31 mouse cellular contexts compared by ENCODE assay signal in genomic region chr6:115940603-115941002, GRCm38 (mm10). TPM values are rescaled to one million over a fixed set of nuclear protein-coding genes. Genes with fewer than 3 reads are reported as not detected.
DNase-seq lines count a peak whose midpoint lies in the region; ATAC-seq and TF ChIP-seq lines count a peak whose summit lies in the region.
"Had no signal": no experiment of that assay in that cellular context is flagged by ENCODE, and none has a peak within 500 bp of the region (broad histone marks: within the 10 kb centered on the region; RNA-seq: fewer than 3 reads in every experiment).

No protein-coding gene starts in this region.

- no peak for TF ChIP-seq CTCF in kidney, postnatal 0 days (IDR thresholded peaks at IDR 0.05; ENCODE audit: low read depth)
- no peak for TF ChIP-seq CTCF in intestine, postnatal 0 days (IDR thresholded peaks at IDR 0.05; ENCODE audit: low read depth)
- TF ChIP-seq CTCF in lung, adult 2 months (IDR thresholded peaks at IDR 0.05; ENCODE audit: insufficient read depth, low read length), result no peak

- TF ChIP-seq POLR2A in lung, adult 2 months (IDR thresholded peaks at IDR 0.05; ENCODE audit: borderline replicate concordance, extremely low read depth, low read depth, low read length), result no peak

- no peak for DNase-seq in kidney, postnatal 0 days (ENCODE audit: low spot score)
- DNase-seq in liver, result no peak
- DNase-seq in lung, adult 2 months, result no peak
- DNase-seq in cerebellum, postnatal 10 days, result no peak
- DNase-seq: adrenal gland, postnatal 14 days; cerebellum, adult 11 months; cerebellum, adult 9-10 months; gastrocnemius, postnatal 25 days; heart, adult 18-20 months; heart, postnatal 4 days; lung, postnatal 36 days; right cerebral cortex, adult 18-20 months; spleen, adult 18-20 months had no signal

- H3K4me3 ChIP-seq in kidney, postnatal 0 days (replicated peaks; ENCODE audit: low read depth, low read length), result no peak overlapping the region
- H3K4me3 ChIP-seq in kidney, embryonic 14.5 days (ENCODE audit: low read length), result no peak overlapping the region
- H3K4me3 ChIP-seq in liver, embryonic 16.5 days (ENCODE audit: low read depth, low read length), result no peak overlapping the region
- H3K4me3 ChIP-seq in intestine, postnatal 0 days (ENCODE audit: low read depth, low read length), result no peak overlapping the region
- H3K4me3 ChIP-seq in lung, adult 2 months (replicated peaks; ENCODE audit: extremely low read depth, low read depth, low read length), result no peak overlapping the region
- H3K4me3 ChIP-seq: embryonic facial prominence, embryonic 13.5 days; forebrain, embryonic 10.5 days; forebrain, embryonic 15.5 days; hindbrain, embryonic 13.5 days; liver, embryonic 13.5 days; myocyte; neural tube, embryonic 12.5 days had no signal

- no peak overlapping the region for H3K4me2 ChIP-seq in kidney, postnatal 0 days (ENCODE audit: low read length)
- H3K4me2 ChIP-seq in kidney, embryonic 14.5 days (replicated peaks; ENCODE audit: low read depth, low read length), result no peak overlapping the region
- no peak overlapping the region for H3K4me2 ChIP-seq in liver, embryonic 16.5 days (ENCODE audit: low read depth, low read length)
- H3K4me2 ChIP-seq in intestine, postnatal 0 days (replicated peaks; ENCODE audit: low read depth), result no peak overlapping the region
- H3K4me2 ChIP-seq: embryonic facial prominence, embryonic 13.5 days; forebrain, embryonic 15.5 days; heart, embryonic 11.5 days; hindbrain, embryonic 13.5 days; liver, embryonic 13.5 days; midbrain, embryonic 11.5 days; neural tube, embryonic 12.5 days had no signal

- no peaks in the 10 kb centered on the region for H3K9me3 ChIP-seq in kidney, postnatal 0 days (replicated peaks; ENCODE audit: low read length)
- no peaks in the 10 kb centered on the region for H3K9me3 ChIP-seq in kidney, embryonic 14.5 days (ENCODE audit: control insufficient read depth, low read length)
- no peaks in the 10 kb centered on the region for H3K9me3 ChIP-seq in liver, embryonic 16.5 days (replicated peaks; ENCODE audit: control insufficient read depth, low read length)
- H3K9me3 ChIP-seq in intestine, postnatal 0 days (ENCODE audit: control insufficient read depth), result no peaks in the 10 kb centered on the region
- H3K9me3 ChIP-seq: embryonic facial prominence, embryonic 13.5 days; forebrain, embryonic 10.5 days; forebrain, embryonic 15.5 days; liver, embryonic 13.5 days had no signal

- H3K4me1 ChIP-seq in kidney, postnatal 0 days (replicated peaks; ENCODE audit: insufficient read depth, low read length), result no peaks in the 10 kb centered on the region
- H3K4me1 ChIP-seq in kidney, embryonic 14.5 days (ENCODE audit: control insufficient read depth, insufficient read depth, low read length), result peaks cover 7% of the 10 kb centered on the region; the same call in 1 of the 2 replicates
- peaks cover 5% of the 10 kb centered on the region; the same call in 1 of the 2 replicates for H3K4me1 ChIP-seq in liver, embryonic 16.5 days (ENCODE audit: control insufficient read depth, low read depth, low read length)
- H3K4me1 ChIP-seq in intestine, postnatal 0 days (replicated peaks; ENCODE audit: control insufficient read depth, insufficient read depth, low read length), result no peaks in the 10 kb centered on the region
- no peaks in the 10 kb centered on the region; the same call in 1 of the 2 replicates for H3K4me1 ChIP-seq in lung, adult 2 months (ENCODE audit: control insufficient read depth, insufficient read depth, low read length)
- H3K4me1 ChIP-seq: neural tube, embryonic 12.5 days had no signal

- no peaks in the 10 kb centered on the region for H3K27me3 ChIP-seq in kidney, postnatal 0 days (ENCODE audit: insufficient read depth, low read length)
- H3K27me3 ChIP-seq in kidney, embryonic 14.5 days (ENCODE audit: control insufficient read depth, insufficient read depth, low read length), result no peaks in the 10 kb centered on the region
- no peaks in the 10 kb centered on the region for H3K27me3 ChIP-seq in liver, embryonic 16.5 days (ENCODE audit: control insufficient read depth, insufficient read depth, low read depth, low read length)
- no peaks in the 10 kb centered on the region for H3K27me3 ChIP-seq in intestine, postnatal 0 days (replicated peaks; ENCODE audit: control insufficient read depth, insufficient read depth, low read length)
- H3K27me3 ChIP-seq: embryonic facial prominence, embryonic 13.5 days; forebrain, embryonic 15.5 days; hindbrain, embryonic 13.5 days; liver, embryonic 13.5 days; neural tube, embryonic 12.5 days; Patski had no signal

- no peak overlapping the region for H3K9ac ChIP-seq in kidney, postnatal 0 days (ENCODE audit: low read depth, low read length)
- H3K9ac ChIP-seq in kidney, embryonic 14.5 days (ENCODE audit: low read depth, low read length), result no peak overlapping the region
- H3K9ac ChIP-seq in liver, embryonic 16.5 days (ENCODE audit: low read depth, low read length), result no peak overlapping the region
- no peak overlapping the region for H3K9ac ChIP-seq in intestine, postnatal 0 days (ENCODE audit: low read depth, low read length)
- H3K9ac ChIP-seq: forebrain, embryonic 15.5 days; hindbrain, embryonic 13.5 days; liver, embryonic 13.5 days; neural tube, embryonic 12.5 days had no signal

- ATAC-seq in kidney, postnatal 0 days (replicated peaks; ENCODE audit: low FRiP score, low read depth), result peak; percentile 84
- ATAC-seq in kidney, embryonic 14.5 days (ENCODE audit: low FRiP score, low TSS enrichment), result no peak
- ATAC-seq in liver, embryonic 16.5 days (ENCODE audit: low read depth), result peak; percentile 68
- peak; percentile 66; the same call in 1 of the 2 replicates for ATAC-seq in intestine, postnatal 0 days
- ATAC-seq: forebrain, embryonic 15.5 days; Patski had no signal

- no peaks in the 10 kb centered on the region for H3K36me3 ChIP-seq in kidney, postnatal 0 days (ENCODE audit: insufficient read depth, low read length)
- H3K36me3 ChIP-seq in kidney, embryonic 14.5 days (ENCODE audit: control insufficient read depth, insufficient read depth, low read length), result no peaks in the 10 kb centered on the region
- no peaks in the 10 kb centered on the region for H3K36me3 ChIP-seq in liver, embryonic 16.5 days (ENCODE audit: control insufficient read depth, insufficient read depth)
- H3K36me3 ChIP-seq in intestine, postnatal 0 days (ENCODE audit: control insufficient read depth, insufficient read depth), result no peaks in the 10 kb centered on the region
- H3K36me3 ChIP-seq: embryonic facial prominence, embryonic 13.5 days; forebrain, embryonic 10.5 days; forebrain, embryonic 15.5 days; liver, embryonic 13.5 days; neural tube, embryonic 12.5 days had no signal

- 63% methylated on average over 1 of the region's 1 CpGs for WGBS in kidney, postnatal 0 days
- 69% methylated on average over 1 of the region's 1 CpGs for WGBS in kidney, embryonic 14.5 days
- 64% methylated on average over 1 of the region's 1 CpGs for WGBS in liver, embryonic 16.5 days (ENCODE audit: insufficient replicate concordance)
- 19% methylated on average over 1 of the region's 1 CpGs for WGBS in intestine, postnatal 0 days
- 28% methylated on average over 1 of the region's 1 CpGs for WGBS in lung, adult 2 months

- no peak overlapping the region for H3K27ac ChIP-seq in kidney, postnatal 0 days
- no peak overlapping the region for H3K27ac ChIP-seq in kidney, embryonic 14.5 days (ENCODE audit: low read depth, low read length)
- no peak overlapping the region for H3K27ac ChIP-seq in liver, embryonic 16.5 days (ENCODE audit: low read length)
- no peak overlapping the region for H3K27ac ChIP-seq in intestine, postnatal 0 days (ENCODE audit: low read depth, low read length)
- H3K27ac ChIP-seq: embryonic facial prominence, embryonic 13.5 days; forebrain, embryonic 15.5 days; hindbrain, embryonic 13.5 days; liver, embryonic 13.5 days; neural tube, embryonic 12.5 days had no signal

RNA-seq across cellular contexts. Expression of gene H1foo, which starts 4.1 kb away (rescaled TPM):
- polyA plus RNA-seq in kidney, postnatal 0 days (2015; fragmentation: Nextera tagmentation; extraction: Ambion mirVana), result not detected in 2 replicates
- not detected in 2 replicates for polyA plus RNA-seq in kidney, embryonic 14.5 days (2014; fragmentation: Nextera tagmentation; extraction: Ambion mirVana)
- not detected in 2 replicates for polyA plus RNA-seq in liver, embryonic 16.5 days (2015; fragmentation: Nextera tagmentation; extraction: Ambion mirVana)
- not detected in 2 replicates for polyA plus RNA-seq in intestine, postnatal 0 days (2015; fragmentation: Nextera tagmentation; extraction: Ambion mirVana)
- not detected in 2 replicates for polyA plus RNA-seq in lung, adult 2 months (2012; rRNA removed)
- polyA plus RNA-seq: embryonic facial prominence, embryonic 13.5 days; forebrain, embryonic 10.5 days; forebrain, embryonic 15.5 days; frontal cortex, adult 2 months; heart, embryonic 11.5 days; heart, embryonic 16.5 days; hindbrain, embryonic 13.5 days; limb, embryonic 11.5 days; liver, embryonic 13.5 days; lung, embryonic 16.5 days; midbrain, embryonic 11.5 days; midbrain, postnatal 0 days; myocyte; neural tube, embryonic 12.5 days; Patski had no signal

RNA-seq across cellular contexts. Expression of gene Rho, which starts 9.1 kb away (rescaled TPM):
- polyA plus RNA-seq in kidney, postnatal 0 days (2015; fragmentation: Nextera tagmentation; extraction: Ambion mirVana), result not detected in 2 replicates
- polyA plus RNA-seq in kidney, embryonic 14.5 days (2014; fragmentation: Nextera tagmentation; extraction: Ambion mirVana), result 0.06 TPM in 1 of 2 replicates, not detected in the other
- polyA plus RNA-seq in liver, embryonic 16.5 days (2015; fragmentation: Nextera tagmentation; extraction: Ambion mirVana), result not detected in 2 replicates
- 0.16 TPM in 1 of 2 replicates, not detected in the other for polyA plus RNA-seq in intestine, postnatal 0 days (2015; fragmentation: Nextera tagmentation; extraction: Ambion mirVana)
- polyA plus RNA-seq in lung, adult 2 months (2012; rRNA removed), result 1.0 and 1.3 TPM in 2 replicates
- polyA plus RNA-seq: heart, embryonic 16.5 days; liver, embryonic 13.5 days; midbrain, embryonic 11.5 days had no signal

RNA-seq across cellular contexts. Expression of gene Plxnd1, which starts 54.2 kb away (rescaled TPM):
- 42.3 and 42.4 TPM in 2 replicates for polyA plus RNA-seq in kidney, postnatal 0 days (2015; fragmentation: Nextera tagmentation; extraction: Ambion mirVana)
- 58.3 and 62.7 TPM in 2 replicates for polyA plus RNA-seq in kidney, embryonic 14.5 days (2014; fragmentation: Nextera tagmentation; extraction: Ambion mirVana)
- polyA plus RNA-seq in liver, embryonic 16.5 days (2015; fragmentation: Nextera tagmentation; extraction: Ambion mirVana), result 7.3 and 9.7 TPM in 2 replicates
- 8.2 and 9.6 TPM in 2 replicates for polyA plus RNA-seq in intestine, postnatal 0 days (2015; fragmentation: Nextera tagmentation; extraction: Ambion mirVana)
- 146 and 185 TPM in 2 replicates for polyA plus RNA-seq in lung, adult 2 months (2012; rRNA removed)
